Mouse (Mus musculus) bone marrow macrophage, adult 2 months (primary cell): ENCODE measurements around the gene Cerkl.

Experiments used
- CTCF ChIP-seq: IDR thresholded peaks from 2 replicates; pipeline ENCODE4 v1.5.1; 2012; ENCODE audit warnings: low read depth, mild to moderate bottlenecking, low read length, moderate library complexity
- POLR2A ChIP-seq: IDR thresholded peaks from 2 replicates; pipeline ENCODE4 v1.6.1; 2012; ENCODE audit warnings: mild to moderate bottlenecking, low read depth, low read length, borderline replicate concordance

DNA sequence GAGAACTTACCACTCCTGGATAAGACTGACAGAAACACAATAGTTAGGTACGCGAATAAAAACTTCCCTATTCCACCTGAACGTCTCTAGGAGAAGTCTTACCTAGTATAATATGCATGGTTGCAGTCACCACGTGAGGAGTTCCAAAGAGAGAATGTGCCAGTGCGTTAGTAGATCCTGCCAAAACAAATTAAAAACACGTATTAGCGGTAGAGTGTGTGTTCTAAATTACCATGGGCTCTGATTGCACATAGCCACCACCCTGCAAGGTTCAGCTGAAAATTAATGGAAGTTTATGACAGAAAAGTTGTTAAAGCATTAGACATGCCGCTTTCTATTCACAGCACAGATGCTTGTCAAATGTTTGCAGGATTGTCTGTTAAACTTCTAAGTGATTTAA, 113.5 kb downstream of the Cerkl start:
- no peak for TF ChIP-seq CTCF
- no peak for TF ChIP-seq POLR2A
